Mouse (Mus musculus) monocyte, adult 5-6 weeks (primary cell): ENCODE results near the gene Aprt. TPM values are rescaled to one million over a fixed set of nuclear protein-coding genes. Genes with fewer than 3 reads are reported as not detected.

Experiments
- ATAC-seq: fragments of 153-309, 156-312 bp; replicated peaks from 2 replicates; pipeline ENCODE4 v1.8.0; 2017; ENCODE audit warnings: mild to moderate bottlenecking; ENCODE audit not compliant: low TSS enrichment, insufficient number of reproducible peaks, severe bottlenecking, poor library complexity, low FRiP score
- total RNA-seq: library from RNA; stranded (forward); fragments of 200-1000, 200-491, 200-594 nt; gene quantifications from 3 replicates; pipeline ENCODE4 v1.2.3, GENCODE M21; 2017

Aprt gene
- total RNA-seq, 1 experiment from 2014 or later: 30.5 TPM

DNA sequence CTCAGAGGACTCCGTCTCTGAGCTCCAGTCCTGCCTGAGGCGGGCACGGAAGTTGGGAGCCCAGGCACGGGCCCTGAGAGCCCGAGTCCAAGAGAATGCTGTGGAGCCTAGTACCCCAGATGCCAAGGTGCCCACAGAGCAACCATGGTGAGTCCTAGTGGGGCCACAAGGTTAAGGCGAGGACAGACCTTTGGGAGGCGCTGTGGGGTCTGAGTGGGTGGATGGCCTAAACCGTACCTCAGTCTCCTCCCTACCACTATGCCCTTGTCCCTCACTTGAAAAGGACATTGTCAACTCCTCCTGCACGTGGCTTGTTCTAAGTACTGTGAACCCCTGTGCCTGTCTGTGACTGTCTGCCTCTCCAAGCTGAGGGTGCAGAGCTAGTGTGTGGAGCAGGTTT lies 7.4 kb downstream of the Aprt start:
- ATAC-seq: no peak

GRCm38 (mm10) chr8:122568881-122569309 lies 7.8 kb downstream of the Aprt start:
- no peak for ATAC-seq

DNA sequence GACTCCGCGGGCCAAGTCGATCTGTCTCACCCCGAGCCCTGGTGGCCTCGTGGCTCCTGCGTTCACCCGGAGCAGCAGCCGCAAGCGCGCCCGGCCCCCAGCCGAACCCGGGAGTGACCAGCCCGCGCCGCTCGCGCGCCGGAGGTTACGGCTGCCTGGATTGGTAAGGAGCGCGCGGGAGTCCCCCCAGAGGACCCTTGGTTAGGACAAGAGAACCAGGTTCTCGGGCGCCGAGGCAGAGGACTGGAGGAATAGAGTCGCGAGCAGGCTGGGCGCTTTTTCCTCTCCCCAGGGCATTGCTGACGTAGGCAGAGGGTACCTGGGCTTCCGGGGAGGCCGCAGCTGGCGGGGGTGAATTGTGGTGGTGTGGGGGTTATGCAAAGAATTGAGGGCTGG lies 8.6 kb downstream of the Aprt start:
- no peak for ATAC-seq

DNA sequence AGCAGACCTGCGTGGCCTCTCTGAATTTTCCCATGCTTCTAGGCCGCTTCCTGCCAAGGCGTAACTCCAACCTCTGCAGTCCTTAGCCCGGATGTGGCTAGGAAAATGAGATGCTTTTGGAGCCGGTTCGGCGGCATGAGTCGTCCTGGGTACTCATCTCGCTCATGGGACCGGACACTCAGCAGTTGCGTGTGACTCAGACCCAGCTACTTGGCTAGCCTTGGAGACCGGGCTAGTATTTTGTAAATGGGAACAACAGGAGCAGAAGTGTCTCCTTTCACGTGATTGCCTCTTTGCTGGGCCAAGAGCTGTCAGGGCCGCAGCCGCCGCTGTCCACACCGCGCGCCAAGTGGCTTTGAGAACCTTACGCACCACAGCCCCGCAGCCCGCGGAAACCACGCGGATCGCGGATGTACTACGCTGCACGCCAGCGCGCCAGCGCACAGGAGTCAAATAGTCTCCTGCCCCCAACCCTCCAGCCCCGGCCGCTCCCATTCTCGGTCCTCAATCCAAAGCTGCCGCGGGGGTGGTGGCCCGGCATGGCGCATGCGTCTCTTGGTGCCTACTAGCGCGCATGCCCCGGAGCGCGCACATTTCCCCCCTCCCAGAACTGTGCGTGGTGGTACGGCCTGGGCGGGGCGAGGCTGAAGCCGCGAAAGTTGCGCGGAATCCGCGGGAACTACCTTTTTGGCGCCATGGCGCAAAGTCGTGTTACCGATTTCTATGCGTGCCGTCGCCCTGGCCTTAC lies 9.2 kb downstream of the Aprt start, which contains the start of gene Cdt1:
Cdt1 (plus strand) TSS at position 655 of the 748 bp plus-strand sequence.
- ATAC-seq: peak; percentile 76

GRCm38 (mm10) chr8:122566766-122567165 lies 9.9 kb downstream of the Aprt start:
- no peak for ATAC-seq

DNA sequence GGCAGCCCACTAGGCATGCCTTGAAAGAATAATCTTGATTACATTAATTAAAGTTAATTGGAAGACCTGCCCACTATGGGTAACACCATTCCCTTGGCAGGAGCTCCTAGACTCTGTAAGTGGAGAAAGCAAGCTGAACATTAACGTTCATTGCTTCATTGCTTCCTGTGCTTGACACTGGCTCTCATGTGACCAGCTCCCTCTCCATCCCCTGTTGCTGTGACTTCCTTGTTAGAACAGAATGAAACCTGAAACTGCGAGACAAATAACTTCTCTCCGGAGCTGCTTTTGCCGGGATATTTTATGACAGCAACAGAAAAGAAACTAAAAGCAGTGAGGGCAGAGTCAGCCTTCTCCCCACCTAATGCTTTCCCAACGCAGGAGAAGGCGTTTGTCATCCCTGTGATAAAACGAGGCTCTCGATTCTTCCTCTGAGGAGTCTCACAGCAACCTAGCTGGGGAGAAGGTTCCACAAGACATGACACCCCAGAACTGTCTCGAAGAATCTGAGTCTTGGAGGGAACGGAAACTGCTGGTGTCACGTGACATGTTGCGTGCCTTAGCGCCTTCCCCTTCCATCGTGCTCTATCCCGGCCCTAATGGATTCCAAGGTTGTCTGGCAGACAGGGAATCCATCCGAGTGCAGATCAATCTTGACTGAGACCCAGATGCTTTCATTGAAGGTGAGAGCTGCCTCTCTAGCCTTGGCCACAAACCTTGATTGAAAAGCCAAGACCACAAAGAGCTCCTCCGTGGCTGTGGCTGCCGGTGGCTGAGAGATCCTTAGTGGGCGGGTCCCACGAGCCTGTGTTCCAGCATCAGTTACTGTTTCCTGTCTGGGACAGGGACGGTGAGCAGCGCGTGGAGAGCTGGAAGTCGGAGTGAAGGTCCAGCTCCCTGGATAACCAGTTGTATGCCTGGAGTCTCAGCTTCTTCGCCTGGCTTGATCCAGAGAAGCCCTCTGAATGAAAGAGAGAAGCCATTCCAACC lies 12.1 kb downstream of the Aprt start:
- ATAC-seq: peak; percentile 42

DNA sequence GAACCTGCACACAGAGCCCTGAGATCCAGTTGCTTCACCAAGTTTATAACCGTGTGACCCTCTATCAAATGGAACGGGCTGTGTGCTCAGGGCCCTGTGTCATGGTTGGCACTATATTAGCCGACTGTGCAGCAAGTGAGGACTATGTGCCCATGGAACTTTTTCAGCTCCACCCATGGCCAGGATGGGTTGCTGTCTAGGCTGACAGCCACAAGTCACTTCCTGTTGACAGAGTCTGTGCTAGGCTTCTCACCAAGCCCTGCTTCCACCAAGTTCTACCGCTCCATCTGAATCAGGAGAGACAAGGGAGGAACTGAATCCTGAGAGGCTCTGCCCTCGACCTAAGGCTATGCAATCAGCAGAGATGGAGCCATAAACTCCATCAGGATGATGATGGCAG lies 15.5 kb downstream of the Aprt start:
- ATAC-seq: peak; percentile 55

DNA sequence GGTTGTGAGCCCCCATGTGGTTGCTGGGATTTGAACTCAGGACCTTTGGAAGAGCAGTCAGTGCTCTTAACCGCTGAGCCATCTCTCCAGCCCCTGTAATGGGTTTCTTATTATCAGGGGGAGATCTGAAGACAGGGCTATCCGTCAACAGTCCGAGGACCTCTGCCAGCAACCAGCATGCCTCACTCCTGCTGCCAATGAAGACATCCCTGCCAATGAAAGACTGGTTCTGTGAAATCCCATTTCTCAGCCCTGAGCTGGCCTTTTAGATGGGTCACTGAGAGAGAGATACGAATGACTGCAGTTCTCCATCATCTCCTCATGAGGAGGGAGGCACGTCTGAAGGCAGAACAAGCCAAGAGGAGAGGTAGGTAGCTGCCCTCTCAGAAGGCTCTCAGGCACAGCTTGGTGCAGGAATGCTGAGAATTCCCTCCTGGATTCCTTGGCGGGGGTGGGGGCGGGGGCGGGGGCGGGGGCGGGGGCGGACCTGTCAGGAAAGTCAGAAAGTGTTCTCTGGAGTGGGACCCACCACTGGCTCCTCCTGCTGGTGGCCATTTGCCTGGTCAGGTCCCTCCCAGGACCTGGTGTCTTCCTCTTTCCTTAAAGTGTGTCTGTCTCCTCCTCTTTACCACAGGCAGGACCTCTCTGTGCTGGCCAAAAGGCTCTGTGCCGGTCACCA lies 17.9 kb downstream of the Aprt start:
- ATAC-seq: peak; percentile 61

GRCm38 (mm10) chr8:122557248-122558038 lies 19.3 kb downstream of the Aprt start:
- no peak for ATAC-seq

- peak; percentile 79 for ATAC-seq
These were observed 20.4 kb downstream of the Aprt start for GRCm38 (mm10) chr8:122556030-122557009.

DNA sequence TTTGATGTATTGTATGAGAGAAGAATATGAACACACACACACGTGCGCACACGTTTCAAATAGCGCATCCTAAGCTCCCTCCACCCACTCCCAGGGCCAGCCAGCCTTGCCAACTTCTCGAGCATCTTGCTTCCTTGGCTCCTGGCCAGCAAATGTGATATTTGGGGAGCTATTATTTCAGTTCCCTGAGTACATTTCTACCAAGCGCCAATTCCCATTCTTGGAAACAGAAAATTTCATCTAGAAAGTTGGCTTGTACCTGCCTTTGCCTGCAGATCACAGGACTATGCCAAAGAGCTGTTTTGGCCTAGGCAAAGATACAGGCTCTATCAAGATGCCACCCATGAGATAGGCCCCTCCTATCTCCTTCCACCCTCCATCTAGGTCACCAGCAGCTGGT lies 21.9 kb downstream of the Aprt start:
- ATAC-seq: no peak

- ATAC-seq: peak; percentile 61
These were observed 25.3 kb downstream of the Aprt start, which contains the start of gene Piezo1 for GRCm38 (mm10) chr8:122551265-122552051. TSS of gene Piezo1 (minus strand) at chr8:122551329.

- no peak for ATAC-seq
These were observed 25.8 kb downstream of the Aprt start for GRCm38 (mm10) chr8:122550995-122551264.

DNA sequence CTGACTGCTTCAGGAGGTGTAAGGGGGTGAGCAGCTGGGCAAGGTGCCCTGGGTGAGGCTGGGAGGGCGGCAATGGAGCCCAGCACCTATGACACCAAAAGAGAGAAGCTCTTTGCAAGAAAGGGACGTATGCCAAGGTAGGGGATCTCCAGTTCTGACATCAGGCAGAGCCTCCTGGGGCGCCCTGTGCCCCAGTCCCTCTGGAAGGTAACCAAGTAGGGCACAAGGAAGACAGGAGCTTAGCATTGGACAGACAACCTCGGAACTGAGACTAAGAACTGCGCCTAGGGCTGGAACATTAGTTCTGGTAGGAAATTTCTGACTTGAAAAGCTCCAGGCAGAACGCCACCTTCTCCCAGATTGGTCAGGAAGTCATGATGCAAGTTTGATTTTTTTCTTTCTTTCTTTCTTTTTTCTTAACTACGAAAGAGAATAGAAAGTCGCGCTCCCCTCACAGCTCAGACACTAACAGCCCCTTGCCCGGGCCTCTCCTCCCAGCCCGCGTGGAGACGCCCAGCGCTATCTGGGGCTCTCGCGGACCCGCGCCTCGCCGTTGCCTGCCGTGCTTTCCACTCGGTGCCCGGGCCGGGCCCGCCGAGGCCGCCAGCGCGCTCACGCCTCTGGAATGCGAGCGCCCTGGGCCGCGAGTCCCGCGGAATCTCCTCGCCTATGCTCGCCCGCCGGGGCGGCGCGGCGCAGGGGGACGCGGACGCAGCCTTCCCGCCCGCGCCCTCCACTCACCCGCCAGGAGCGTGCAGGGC lies 26.3 kb downstream of the Aprt start:
- no peak for ATAC-seq

GRCm38 (mm10) chr8:122548891-122549439 lies 27.7 kb downstream of the Aprt start:
- no peak for ATAC-seq

DNA sequence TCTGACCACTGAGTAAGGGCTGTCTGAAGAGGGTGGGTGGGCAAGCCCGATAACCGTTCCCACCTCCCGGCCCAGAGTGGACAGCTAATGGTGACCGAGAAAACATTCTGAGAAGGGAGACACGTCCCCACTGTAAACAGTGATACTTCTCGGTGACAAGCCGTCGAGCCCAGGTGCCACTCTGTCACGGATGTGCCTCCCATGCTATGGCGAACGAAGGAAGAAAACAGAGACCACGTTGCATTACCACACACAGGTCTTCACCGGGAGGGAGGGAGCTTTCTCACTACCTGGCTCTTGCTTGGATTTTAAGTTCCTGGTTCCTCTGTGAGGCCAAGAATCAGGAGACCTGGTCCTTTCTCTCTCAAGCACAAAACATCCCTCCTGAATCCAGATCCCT lies 28.4 kb downstream of the Aprt start:
- ATAC-seq: no peak
